ENCODE assay signal across 8 mouse cellular contexts in the genomic region with DNA sequence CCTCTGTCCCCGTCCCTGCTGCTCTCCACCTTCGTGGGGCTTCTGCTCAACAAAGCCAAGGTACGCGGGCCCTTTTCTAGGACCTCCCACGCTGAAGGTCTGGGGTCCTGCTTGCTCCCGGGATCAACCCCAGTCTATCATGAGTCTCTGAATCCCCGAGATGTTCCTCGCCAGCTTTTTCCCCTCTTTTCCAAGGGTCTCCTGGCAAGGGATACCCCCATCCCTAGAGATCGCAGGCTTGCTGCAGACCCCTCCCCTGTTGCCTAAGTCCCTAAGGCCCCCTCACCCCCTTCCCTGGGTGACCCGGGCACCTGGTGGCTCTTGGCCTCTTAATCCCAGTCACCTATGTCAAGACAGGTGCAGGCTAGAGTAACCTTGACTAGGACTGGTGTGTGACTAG. TPM values are rescaled to one million over a fixed set of nuclear protein-coding genes. Genes with fewer than 3 reads are reported as not detected.
DNase-seq lines count a peak whose midpoint lies in the region; ATAC-seq and TF ChIP-seq lines count a peak whose summit lies in the region.

No protein-coding gene starts in this region.

- no peak for DNase-seq in heart, postnatal 4 days
- DNase-seq in R1 (ENCODE audit: low read depth, low spot score) = peak; percentile 25
- DNase-seq in heart, postnatal 0 days (ENCODE audit: low spot score) = no peak
- DNase-seq in layer of hippocampus, adult 18-20 months (ENCODE audit: low spot score in 2 of 2) = no peak
- DNase-seq in thymus, postnatal 14 days = no peak
- DNase-seq in frontal cortex, adult 2 months (ENCODE audit: extremely low spot score in 1 of 2, low spot score in 1 of 2) = no peak

- no peaks in the 10 kb centered on the region for H3K9me3 ChIP-seq in heart, embryonic 13.5 days
- no peaks in the 10 kb centered on the region for H3K9me3 ChIP-seq in heart, postnatal 0 days (replicated peaks; ENCODE audit: control insufficient read depth, low read length)
- H3K9me3 ChIP-seq in midbrain, embryonic 12.5 days = no peaks in the 10 kb centered on the region

- peak overlapping the region; percentile 82 for H3K4me3 ChIP-seq in heart, embryonic 13.5 days
- H3K4me3 ChIP-seq in heart, postnatal 0 days (ENCODE audit: low read depth, low read length) = peak overlapping the region; percentile 79
- peak overlapping the region; percentile 60 for H3K4me3 ChIP-seq in midbrain, embryonic 12.5 days

- TF ChIP-seq EP300 in heart, postnatal 0 days (IDR thresholded peaks at IDR 0.05; ENCODE audit: low read depth) = no peak

- TF ChIP-seq CTCF in heart, postnatal 0 days (IDR thresholded peaks at IDR 0.05; ENCODE audit: low read depth) = no peak

- ATAC-seq in heart, embryonic 13.5 days (ENCODE audit: extremely low read depth, insufficient number of reproducible peaks, low FRiP score, low TSS enrichment) = no peak
- no peak for ATAC-seq in heart, postnatal 0 days (ENCODE audit: insufficient read depth, low read depth)
- no peak for ATAC-seq in midbrain, embryonic 12.5 days (ENCODE audit: low FRiP score, low read depth)

- 3% methylated on average over 10 of the region's 10 CpGs for WGBS in heart, embryonic 13.5 days
- 2% methylated on average over 10 of the region's 10 CpGs for WGBS in heart, postnatal 0 days
- 2% methylated on average over 10 of the region's 10 CpGs for WGBS in midbrain, embryonic 12.5 days

- H3K9ac ChIP-seq in heart, embryonic 13.5 days = peak overlapping the region; percentile 97
- peak overlapping the region; percentile 96 for H3K9ac ChIP-seq in heart, postnatal 0 days (replicated peaks; ENCODE audit: low read depth, low read length)
- H3K9ac ChIP-seq in midbrain, embryonic 12.5 days (replicated peaks) = peak overlapping the region; percentile 72

- peaks cover 26% of the 10 kb centered on the region for H3K27me3 ChIP-seq in heart, embryonic 13.5 days (replicated peaks)
- no peaks in the 10 kb centered on the region for H3K27me3 ChIP-seq in heart, postnatal 0 days (ENCODE audit: control insufficient read depth, insufficient read depth, low read length)
- peaks cover 80% of the 10 kb centered on the region for H3K27me3 ChIP-seq in midbrain, embryonic 12.5 days

- peak overlapping the region; percentile 97 for H3K4me2 ChIP-seq in heart, embryonic 13.5 days
- H3K4me2 ChIP-seq in heart, postnatal 0 days (ENCODE audit: low read depth, low read length) = peak overlapping the region; percentile 95
- H3K4me2 ChIP-seq in midbrain, embryonic 12.5 days (replicated peaks) = peak overlapping the region; percentile 98

- peaks cover 14% of the 10 kb centered on the region for H3K36me3 ChIP-seq in heart, embryonic 13.5 days
- peaks cover 8% of the 10 kb centered on the region; the same call in 1 of the 2 replicates for H3K36me3 ChIP-seq in heart, postnatal 0 days (replicated peaks; ENCODE audit: control insufficient read depth, insufficient read depth, low read length)
- no peaks in the 10 kb centered on the region for H3K36me3 ChIP-seq in midbrain, embryonic 12.5 days

- H3K4me1 ChIP-seq in heart, embryonic 13.5 days = peaks cover 90% of the 10 kb centered on the region
- peaks cover 59% of the 10 kb centered on the region for H3K4me1 ChIP-seq in heart, postnatal 0 days (ENCODE audit: control insufficient read depth, insufficient read depth)
- peaks cover 45% of the 10 kb centered on the region for H3K4me1 ChIP-seq in midbrain, embryonic 12.5 days

- H3K27ac ChIP-seq in heart, embryonic 13.5 days (replicated peaks) = peak overlapping the region; percentile 98
- H3K27ac ChIP-seq in heart, postnatal 0 days (ENCODE audit: low read depth) = peak overlapping the region; percentile 97
- no peak overlapping the region for H3K27ac ChIP-seq in midbrain, embryonic 12.5 days (replicated peaks)

RNA-seq across cellular contexts. Expression of a gene that starts 16.3 kb away (rescaled TPM):
- not detected in 2 replicates for polyA plus RNA-seq in heart, embryonic 13.5 days (2015; fragmentation: Nextera tagmentation; extraction: Ambion mirVana)
- total RNA-seq in heart, postnatal 4 days (2021) = not detected
- total RNA-seq in heart, postnatal 0 days (2014; rRNA removed; ENCODE audit: low replicate concordance) = not detected in 2 replicates
- not detected in 2 replicates for polyA plus RNA-seq in heart, postnatal 0 days (2015; fragmentation: Nextera tagmentation; extraction: Ambion mirVana)
- 0.10 TPM in 1 of 2 replicates, not detected in the other for polyA plus RNA-seq in midbrain, embryonic 12.5 days (2016; fragmentation: Nextera tagmentation; extraction: Ambion mirVana)
- 1 to 10 TPM in 1 of 2 experiments, under 1 TPM in 1; 0.30 to 1.8 TPM for total RNA-seq in layer of hippocampus, adult 18-20 months (2021)
- 0.14 and 0.21 TPM in 2 replicates for polyA plus RNA-seq in frontal cortex, adult 2 months (2012; rRNA removed)

RNA-seq across cellular contexts. Expression of a gene that starts 18.5 kb away (rescaled TPM):
- polyA plus RNA-seq in heart, embryonic 13.5 days (2015; fragmentation: Nextera tagmentation; extraction: Ambion mirVana) = 48.5 and 66.0 TPM in 2 replicates
- total RNA-seq in heart, postnatal 4 days (2021) = 10 to 100 TPM; 72.6 to 79.0 TPM
- total RNA-seq in heart, postnatal 0 days (2014; rRNA removed; ENCODE audit: low replicate concordance) = 44.9 and 48.6 TPM in 2 replicates
- polyA plus RNA-seq in heart, postnatal 0 days (2015; fragmentation: Nextera tagmentation; extraction: Ambion mirVana) = 114 and 121 TPM in 2 replicates
- polyA plus RNA-seq in midbrain, embryonic 12.5 days (2016; fragmentation: Nextera tagmentation; extraction: Ambion mirVana) = 6.4 and 12.5 TPM in 2 replicates
- 10 to 100 TPM; 77.6 to 79.1 TPM for total RNA-seq in layer of hippocampus, adult 18-20 months (2021)
- 40.2 and 44.9 TPM in 2 replicates for polyA plus RNA-seq in frontal cortex, adult 2 months (2012; rRNA removed)

RNA-seq across cellular contexts. Expression of a gene that starts 21.8 kb away (rescaled TPM):
- 1.1 and 2.1 TPM in 2 replicates for polyA plus RNA-seq in heart, embryonic 13.5 days (2015; fragmentation: Nextera tagmentation; extraction: Ambion mirVana)
- 1 to 10 TPM; 8.5 to 9.7 TPM for total RNA-seq in heart, postnatal 4 days (2021)
- 9.0 TPM in 2 replicates for total RNA-seq in heart, postnatal 0 days (2014; rRNA removed; ENCODE audit: low replicate concordance)
- polyA plus RNA-seq in heart, postnatal 0 days (2015; fragmentation: Nextera tagmentation; extraction: Ambion mirVana) = 4.1 and 4.5 TPM in 2 replicates
- polyA plus RNA-seq in midbrain, embryonic 12.5 days (2016; fragmentation: Nextera tagmentation; extraction: Ambion mirVana) = 1.3 TPM in 2 replicates
- 10 to 100 TPM; 16.9 to 21.2 TPM for total RNA-seq in layer of hippocampus, adult 18-20 months (2021)
- polyA plus RNA-seq in frontal cortex, adult 2 months (2012; rRNA removed) = 31.7 and 39.5 TPM in 2 replicates

RNA-seq across cellular contexts. Expression of a gene that starts 28.0 kb away (rescaled TPM):
- polyA plus RNA-seq in heart, embryonic 13.5 days (2015; fragmentation: Nextera tagmentation; extraction: Ambion mirVana) = not detected in 2 replicates
- not detected for total RNA-seq in heart, postnatal 4 days (2021)
- total RNA-seq in heart, postnatal 0 days (2014; rRNA removed; ENCODE audit: low replicate concordance) = not detected in 2 replicates
- polyA plus RNA-seq in heart, postnatal 0 days (2015; fragmentation: Nextera tagmentation; extraction: Ambion mirVana) = 0.10 TPM in 1 of 2 replicates, not detected in the other
- polyA plus RNA-seq in midbrain, embryonic 12.5 days (2016; fragmentation: Nextera tagmentation; extraction: Ambion mirVana) = 0.24 and 0.43 TPM in 2 replicates
- total RNA-seq in layer of hippocampus, adult 18-20 months (2021) = under 1 TPM in 1 of 2 experiments, not detected in 1; 0.38 TPM
- 0.16 and 0.21 TPM in 2 replicates for polyA plus RNA-seq in frontal cortex, adult 2 months (2012; rRNA removed)

RNA-seq across cellular contexts. Expression of a gene that starts 28.0 kb away (rescaled TPM):
- 38.5 and 39.3 TPM in 2 replicates for polyA plus RNA-seq in heart, embryonic 13.5 days (2015; fragmentation: Nextera tagmentation; extraction: Ambion mirVana)
- 10 to 100 TPM; 22.3 to 24.7 TPM for total RNA-seq in heart, postnatal 4 days (2021)
- total RNA-seq in heart, postnatal 0 days (2014; rRNA removed; ENCODE audit: low replicate concordance) = 13.0 and 16.6 TPM in 2 replicates
- 13.7 and 14.1 TPM in 2 replicates for polyA plus RNA-seq in heart, postnatal 0 days (2015; fragmentation: Nextera tagmentation; extraction: Ambion mirVana)
- 60.6 and 64.2 TPM in 2 replicates for polyA plus RNA-seq in midbrain, embryonic 12.5 days (2016; fragmentation: Nextera tagmentation; extraction: Ambion mirVana)
- 10 to 100 TPM; 29.7 to 29.8 TPM for total RNA-seq in layer of hippocampus, adult 18-20 months (2021)
- 26.9 and 29.0 TPM in 2 replicates for polyA plus RNA-seq in frontal cortex, adult 2 months (2012; rRNA removed)
